Mouse (Mus musculus) urinary bladder, postnatal 10 days (tissue): Measurements from ENCODE around the gene Rasip1.
"Not testable (repeated sequence)": the region's sequence is repeated elsewhere in the genome, so short reads cannot be mapped to it uniquely, and the experiment has no call there.

Experiments used
- DNase-seq: peaks from one replicate; pipeline ENCODE4 v3.0.0; 2022; ENCODE audit warnings: low spot score

The Rasip1 gene

DNA sequence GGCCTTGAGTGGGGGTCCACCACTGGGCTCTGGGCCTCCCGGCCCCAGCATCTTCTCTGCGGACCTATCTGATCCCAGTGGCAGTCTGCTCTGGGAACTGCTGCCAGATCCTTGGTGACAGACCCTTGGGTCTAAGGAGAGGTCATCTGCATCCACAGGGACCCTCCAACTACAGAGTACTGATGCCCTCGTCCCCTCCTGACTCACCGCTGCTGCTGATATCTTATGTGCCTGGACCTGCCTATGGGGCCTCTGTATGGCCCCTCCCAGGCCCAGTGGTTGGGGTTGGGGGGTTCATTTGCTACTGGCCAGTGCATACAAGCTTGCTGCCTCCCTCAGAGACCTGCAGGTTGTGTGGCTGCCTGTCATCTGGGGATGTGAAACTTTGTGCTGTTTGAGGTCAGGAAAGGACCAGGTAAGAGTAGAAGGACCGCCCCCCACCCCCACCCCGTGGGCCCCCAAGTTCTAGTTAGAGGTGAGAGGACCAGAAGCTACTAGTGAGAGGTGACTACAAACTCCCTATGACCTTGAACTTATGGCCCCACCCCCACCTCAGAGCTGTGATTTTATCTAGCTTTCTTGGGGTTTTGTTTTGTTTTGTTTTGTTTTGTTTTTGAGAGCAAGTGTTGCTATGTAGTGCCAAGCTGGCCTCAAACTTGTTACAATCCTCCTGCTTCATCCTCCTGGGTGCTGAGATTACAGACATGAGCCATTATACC is 17.7 kb downstream of the Rasip1 start:
- DNase-seq: no peak

DNA sequence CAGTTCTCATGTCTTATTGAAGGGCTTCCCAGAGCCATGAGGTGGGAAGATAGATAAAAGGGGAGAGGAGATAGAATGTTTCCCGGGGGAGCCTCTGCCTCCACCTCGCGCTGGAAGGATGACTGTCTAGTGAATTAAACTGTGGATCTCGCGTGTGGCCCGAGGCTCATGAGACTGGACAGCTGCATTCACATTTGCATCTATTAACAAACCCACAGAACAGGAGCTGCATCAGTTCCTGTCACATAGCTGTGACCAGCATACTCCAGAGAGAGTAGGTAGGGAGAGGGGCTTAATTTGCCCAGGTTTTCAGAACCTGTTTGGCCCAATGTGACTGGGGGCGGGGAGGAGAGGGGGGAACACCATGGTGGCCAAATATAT is 18.3 kb downstream of the Rasip1 start:
- DNase-seq: no peak

DNA sequence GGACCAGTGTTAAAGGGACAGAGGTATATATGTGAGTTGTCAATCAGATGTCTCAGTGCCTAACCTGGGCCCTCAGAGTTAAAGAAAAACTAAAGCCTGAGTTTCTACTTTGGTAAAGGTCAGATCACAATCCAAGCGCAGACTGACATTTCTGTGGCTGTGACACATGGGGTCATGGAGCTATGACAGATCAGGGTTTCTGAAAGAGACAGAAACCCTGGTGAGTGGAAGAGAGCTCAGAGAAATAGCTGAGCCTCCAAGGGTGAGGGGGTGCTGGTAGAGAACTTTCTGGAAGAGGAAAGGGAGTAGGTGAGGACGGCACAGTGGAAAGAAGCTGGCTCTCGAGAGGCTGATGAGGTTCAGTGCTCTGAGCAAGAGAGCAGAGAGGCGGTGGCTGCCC is 19.4 kb downstream of the Rasip1 start:
- DNase-seq: no peak

DNA sequence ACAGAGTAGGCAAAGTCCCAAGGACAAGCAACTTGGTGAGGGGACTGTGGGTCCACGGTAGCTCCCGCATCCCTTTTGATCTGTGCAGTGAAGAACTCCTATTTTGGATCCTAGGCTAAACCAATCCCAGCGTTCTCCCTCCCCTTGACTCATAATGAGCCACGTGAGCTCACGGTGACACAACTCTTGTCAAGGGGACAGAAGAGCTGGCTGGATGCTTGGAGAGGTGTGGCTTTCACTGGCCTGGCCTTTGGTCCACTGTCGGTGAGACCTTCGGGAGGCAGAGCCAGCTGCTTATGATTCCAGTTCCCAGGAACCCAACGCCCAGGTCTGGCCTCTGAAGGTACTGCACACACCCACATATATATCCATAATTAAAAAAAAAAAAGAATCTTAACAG is 22.1 kb downstream of the Rasip1 start:
- no peak for DNase-seq

DNA sequence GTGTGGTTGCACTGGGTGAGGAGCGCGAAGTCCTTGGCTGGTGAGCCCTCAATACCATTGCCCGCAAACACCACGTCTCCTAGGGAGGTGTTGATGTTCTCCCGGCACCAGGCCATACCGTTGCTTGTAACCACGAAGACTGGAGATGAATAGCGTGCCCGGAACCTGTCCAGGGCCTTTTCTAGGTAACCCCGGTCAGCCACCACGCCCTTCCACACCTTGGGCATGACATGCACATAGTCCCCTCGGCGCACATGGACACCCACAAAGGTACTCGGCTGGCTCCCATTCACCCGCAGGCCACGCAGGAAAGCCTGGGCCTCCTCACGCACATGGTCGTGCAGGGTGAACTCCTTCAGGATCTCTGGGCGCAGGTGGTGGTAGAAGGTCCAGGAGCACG is 23.2 kb downstream of the Rasip1 start:
- DNase-seq: not testable (repeated sequence)

DNA sequence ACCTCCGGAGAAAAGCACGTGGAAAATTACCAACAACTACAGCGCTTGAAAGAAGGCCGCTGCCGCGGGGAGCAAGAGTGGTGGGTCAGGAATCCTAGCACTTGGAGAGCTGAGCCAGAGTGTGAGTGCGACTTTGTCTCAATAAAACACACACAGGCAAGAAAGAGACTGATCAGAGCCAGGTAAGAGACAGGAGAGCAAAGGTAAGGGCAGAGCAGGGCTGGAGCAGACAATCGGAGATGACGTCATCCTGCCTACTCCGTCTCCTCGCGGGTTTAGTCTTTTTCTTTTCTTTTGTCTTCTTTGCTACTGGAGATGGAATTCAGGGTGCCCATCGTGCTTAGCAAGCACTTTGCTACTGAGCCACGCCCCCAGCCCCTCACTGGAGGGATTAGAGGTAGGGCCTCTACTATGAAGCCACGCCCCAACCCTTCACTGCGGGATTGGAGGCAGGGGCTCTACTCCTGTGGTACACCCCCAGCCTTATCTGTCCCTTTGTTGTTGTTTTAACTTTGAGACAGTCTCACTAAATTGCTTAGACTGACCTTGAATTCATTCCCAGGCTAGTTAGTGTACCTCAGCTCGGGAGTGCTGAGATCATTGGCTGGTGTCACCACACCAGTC is 27.2 kb downstream of the Rasip1 start:
- no peak for DNase-seq

DNA sequence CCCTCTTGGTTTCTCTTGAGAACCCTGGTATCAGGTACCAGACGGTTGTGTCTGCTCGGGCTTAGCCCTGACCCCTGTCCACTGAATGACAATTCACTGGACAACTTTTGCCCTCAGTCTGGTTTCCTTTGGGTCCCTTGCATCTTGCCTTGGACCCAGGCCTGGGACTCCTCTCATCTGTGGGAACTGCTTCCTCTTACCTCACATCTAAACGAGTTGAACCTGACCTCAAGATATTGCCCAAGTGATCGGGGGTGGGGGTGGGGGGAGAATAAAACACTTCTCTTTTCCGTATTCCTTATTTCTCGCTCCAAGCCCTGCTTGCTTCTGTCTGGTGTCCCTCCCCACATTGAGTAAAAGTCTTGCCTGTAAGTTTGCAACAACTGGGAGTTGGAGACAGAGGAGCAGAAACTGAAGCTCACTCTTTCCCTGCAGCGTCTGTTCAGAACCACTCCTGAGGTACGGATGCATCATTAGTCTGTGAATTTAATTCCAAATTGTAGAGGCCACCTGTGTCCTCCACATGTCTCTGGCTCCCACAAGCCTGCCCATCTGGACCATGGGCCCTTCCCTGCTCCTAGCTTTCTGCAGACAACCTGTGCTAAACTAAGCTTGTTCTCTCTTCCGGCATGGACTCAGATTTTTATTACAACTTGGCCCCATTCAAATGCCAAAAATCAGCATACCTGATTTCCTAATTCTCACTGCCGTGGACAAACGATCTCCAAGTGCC is 33.6 kb downstream of the Rasip1 start:
- DNase-seq: no peak

DNA sequence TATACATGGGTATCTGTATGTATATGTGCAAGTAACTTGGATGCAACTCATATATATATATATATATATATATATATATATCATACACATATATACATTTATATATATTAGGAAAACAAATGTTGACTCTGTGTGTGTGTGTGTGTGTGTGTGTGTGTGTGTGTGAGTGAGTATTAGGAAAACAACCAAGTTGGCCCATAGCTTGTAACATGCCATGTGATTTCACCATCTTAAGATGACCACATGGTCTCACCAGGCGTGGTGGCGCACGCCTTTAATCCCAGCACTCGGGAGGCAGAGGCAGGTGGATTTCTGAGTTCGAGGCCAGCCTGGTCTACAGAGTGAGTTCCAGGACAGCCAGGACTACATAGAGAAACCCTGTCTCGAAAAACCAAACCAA is 34.4 kb downstream of the Rasip1 start:
- DNase-seq: not testable (repeated sequence)

DNA sequence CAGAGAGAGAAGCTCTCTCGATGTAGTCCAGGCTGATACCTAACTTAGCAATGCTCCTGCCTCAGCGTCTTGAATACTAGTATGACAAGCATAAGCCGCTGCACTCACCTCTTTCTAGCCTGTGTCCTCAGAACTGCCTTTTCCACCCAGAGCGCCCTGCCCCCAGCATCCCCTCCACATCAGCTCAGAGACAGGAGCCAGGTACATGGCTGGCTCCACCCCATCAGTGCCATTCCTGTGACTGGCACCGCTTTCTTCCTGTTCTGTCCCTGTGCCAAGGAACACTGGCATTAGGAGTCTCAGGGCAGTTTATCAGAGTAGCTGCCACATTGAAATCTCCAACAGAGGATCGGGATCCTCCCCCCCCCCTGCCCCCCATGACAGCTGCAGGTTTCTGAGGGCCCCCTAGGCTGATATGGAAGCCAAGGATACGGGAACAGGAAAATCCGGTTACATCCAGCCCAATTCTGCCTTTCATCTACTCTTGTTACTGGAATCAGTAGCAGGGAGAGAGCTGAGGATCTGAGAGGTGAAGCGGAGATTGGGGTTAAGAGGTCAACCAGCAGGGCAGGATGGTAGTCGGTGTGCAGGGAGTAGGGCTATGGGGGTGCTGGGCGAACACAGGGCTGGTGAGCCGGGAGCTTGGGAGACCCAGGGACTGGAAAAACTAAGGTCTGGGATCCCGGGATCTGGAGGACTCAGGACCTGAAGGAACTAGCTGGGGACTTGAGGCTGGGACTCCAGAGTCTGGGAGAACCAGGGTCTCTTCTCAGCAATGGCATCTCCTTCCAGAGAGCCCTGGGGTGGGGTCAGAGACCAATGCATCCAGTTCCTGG is 38.2 kb downstream of the Rasip1 start:
- no peak for DNase-seq

DNA sequence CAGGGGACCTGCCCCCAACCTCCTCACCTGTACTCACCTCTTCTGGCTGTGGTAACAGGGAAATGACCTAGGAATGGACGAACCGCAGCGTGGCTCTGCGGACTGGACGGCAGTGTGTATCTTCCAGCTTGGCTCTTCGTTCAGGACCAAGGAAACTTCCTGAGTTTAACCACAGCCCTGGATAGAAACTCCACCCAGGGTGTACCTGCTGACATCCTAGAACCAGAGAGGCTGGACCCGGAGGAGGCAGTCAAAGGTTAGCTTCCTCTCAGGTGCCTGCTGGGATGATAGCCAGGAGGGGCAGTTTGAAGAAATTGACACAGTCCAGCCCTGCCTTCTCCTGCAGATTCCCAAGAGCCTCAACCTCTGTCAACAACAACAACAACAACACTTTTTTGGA is 38.9 kb downstream of the Rasip1 start, which contains the start of gene Fut2:
Gene Fut2 (minus strand): TSS at position 234 of the 400 bp plus-strand sequence.
- no peak for DNase-seq

DNA sequence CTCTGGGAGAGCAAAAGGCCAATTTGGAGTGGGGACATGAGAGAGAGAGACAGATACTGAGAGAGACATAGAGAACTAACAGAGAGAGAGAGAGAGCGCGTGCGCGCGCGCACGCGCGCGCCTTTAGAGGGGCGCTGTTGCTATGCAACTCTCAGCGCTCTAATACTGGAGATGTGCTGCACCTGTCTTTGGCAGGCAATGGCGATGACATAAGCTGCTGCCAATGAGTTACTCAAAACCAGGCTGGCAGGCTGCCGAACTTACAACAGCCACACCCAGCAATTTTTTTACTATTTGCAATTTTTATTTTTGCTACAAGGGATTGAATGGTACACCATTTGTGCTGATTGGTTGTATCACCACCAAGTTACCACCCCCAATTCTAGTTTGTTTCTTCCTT is 40.5 kb downstream of the Rasip1 start:
- no peak for DNase-seq

DNA sequence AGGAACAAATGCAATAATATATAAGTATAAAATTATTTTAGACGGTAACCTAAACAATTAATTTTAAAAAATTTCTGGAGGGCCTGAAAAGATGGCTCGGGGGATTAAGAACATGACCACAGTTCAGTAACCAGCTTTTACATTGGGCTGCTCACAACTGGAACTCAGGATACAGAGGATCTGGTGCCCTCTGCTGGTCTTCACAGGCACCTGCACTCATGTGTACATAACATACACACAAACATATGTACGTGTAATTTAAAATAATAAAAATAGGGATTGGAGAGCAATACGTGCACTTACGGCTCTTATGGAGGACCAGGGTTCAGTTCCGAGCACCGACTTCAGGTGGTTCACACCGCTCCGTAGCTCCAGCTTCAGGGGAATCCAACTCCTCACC is 41.6 kb downstream of the Rasip1 start:
- no peak for DNase-seq

DNA sequence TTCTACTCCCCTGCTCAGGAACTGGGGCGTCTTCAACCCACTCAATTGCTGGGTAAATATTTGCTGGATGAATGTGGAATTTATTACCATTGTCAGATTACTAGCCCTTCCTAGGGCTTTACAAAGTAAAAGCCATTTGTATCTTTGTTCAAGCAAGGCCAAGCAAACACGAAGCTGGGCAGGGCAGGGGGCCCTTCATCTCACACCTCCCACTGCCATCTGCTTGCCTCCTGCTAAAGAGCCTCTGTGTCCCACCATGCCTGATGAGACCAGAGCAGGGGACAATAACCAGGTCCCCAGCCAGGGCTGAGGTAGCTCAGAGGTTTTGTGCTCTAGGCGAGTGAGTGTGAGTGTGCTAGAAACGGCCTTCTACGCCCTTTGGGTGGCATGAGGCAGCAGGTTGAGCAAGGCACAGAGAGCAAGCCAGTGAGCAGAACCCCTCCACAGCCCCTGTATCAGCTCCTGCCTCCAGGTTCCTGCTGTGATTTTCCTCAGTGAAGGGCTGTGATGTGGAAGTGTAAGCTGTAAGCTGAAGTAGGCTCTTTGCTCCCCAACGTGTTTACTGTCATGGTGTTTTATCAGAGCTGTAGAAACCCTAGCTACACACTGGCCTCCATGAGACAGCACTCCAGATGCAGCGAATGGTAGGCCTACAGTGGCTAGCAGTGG is 50.5 kb downstream of the Rasip1 start:
- DNase-seq: no peak

DNA sequence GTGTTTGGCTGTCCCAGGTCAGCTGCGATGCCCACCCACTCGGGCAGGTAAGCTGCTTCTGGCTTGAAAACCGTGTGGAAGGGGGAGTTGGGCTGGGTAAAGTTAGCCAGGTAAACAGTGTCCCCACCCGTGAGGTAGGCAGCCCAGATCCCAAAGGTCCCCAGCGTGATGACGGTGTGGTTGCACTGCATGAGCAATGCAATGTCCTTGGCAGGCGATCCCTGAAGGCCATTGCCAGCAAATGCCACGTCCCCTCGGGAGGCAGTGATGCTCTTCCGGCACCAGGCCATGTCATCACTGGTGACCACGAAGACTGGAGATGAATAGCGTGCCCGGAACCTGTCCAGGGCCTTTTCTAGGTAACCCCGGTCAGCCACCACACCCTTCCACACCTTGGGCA is 51.2 kb downstream of the Rasip1 start:
- no peak for DNase-seq

DNA sequence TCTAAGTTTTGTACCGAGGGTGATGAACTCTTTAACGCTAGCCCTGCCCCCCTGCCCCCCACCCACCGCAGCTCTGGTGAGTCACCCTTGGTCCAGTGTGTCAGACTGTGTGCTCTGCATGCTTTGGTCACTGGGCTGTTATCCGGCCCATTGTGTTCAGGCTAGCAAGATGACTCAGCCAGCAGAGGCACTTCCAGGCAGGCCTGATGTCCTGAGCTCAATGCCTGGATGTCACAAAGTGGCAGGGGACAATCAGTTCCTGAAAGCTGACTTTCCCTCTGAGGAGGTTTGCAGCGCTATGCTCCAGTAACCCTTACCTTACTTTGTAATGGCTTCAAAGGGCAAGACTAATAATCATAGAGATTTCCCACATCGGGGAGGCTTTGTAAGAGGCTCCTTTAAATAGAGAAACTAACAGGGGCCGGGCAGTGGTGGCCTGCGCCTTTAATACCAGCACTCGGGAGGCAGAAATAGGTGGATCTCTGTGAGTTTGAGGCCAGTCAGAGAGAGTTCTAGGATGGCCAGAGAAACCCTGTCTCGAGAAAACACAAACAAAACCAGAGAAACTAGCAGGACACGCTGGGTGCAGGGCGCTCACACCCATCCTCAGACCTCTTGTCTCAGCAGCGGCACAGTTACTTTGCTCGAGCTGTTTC is 52.8 kb downstream of the Rasip1 start:
- DNase-seq: no peak

DNA sequence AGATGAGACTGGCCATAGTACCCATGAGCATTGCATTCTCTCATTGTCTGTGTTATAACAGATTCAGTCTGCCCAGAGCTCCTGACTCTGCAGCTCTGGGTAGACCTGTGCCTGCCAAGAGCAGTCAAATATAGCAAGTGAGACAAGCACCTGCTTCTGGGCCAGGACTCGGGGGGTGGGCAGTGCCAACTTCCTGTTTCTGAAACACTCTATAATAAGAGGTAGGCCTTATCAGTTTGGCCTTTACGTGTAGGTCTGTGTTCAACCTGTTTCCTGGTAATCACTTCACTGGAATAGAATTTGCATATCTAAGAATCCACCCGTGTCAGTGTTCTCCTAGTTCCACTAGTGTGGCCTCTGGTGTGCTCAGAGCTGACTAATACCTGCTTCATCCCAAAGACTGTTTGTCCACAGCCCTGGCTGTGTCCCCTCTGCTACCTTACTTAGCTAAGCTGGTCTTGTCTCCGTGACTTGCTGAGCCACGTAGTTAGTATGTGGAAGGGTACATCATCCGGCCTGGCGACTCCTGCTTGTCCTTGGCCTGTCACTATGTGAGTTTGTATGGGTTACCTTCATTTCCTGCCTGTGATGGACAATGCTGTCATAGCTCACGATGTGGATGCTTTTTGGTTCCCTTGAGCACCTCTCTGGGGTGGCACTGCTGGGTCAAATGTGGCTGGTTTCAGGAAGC is 53.9 kb downstream of the Rasip1 start:
- no peak for DNase-seq

DNA sequence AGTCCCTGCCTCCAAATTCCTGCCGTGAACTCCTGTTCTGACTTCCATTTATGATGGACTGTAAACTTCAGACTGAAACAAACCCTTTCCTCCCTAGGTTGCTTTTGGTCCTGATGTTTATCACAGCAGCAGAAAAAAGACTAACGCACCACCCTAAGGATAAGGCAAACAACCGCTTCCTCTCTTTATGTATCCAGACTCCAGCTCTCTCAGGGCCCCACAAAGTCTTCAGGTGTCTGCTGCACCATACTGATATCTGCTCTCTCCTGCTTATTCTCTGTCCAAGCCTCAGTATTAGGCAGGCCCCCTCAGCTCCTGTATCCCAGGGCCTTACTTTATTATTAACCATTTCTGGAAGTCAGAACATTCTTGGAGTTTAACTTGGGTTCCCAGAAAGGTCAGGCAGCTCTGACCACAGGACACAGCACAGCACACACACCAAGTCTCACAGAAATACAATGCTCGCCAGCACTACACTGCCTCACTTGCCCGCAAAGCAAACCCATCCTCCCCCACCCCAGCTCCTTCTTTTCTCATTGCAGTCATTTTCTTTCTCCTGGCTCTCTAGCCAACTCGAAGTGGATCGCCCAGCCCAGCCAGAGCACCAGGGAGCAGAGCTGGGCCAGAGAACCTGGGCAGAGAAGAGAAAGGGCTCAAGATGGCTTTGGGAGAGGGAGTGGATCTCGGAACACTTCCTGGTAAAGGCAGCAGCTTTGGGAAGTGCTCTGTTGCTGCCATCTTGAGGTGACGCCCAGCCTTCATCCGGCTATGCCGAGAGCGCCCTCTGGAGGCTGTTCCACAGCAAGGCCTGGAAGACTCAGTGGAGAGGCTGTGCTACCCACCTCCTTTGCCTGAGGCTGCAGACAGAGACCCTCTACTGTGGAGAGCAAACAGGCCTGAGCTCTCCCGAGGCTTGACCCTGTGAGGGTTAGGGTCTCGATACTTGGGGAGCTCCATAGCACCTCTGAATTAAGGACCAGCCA is 55.1 kb downstream of the Rasip1 start:
- DNase-seq: no peak

DNA sequence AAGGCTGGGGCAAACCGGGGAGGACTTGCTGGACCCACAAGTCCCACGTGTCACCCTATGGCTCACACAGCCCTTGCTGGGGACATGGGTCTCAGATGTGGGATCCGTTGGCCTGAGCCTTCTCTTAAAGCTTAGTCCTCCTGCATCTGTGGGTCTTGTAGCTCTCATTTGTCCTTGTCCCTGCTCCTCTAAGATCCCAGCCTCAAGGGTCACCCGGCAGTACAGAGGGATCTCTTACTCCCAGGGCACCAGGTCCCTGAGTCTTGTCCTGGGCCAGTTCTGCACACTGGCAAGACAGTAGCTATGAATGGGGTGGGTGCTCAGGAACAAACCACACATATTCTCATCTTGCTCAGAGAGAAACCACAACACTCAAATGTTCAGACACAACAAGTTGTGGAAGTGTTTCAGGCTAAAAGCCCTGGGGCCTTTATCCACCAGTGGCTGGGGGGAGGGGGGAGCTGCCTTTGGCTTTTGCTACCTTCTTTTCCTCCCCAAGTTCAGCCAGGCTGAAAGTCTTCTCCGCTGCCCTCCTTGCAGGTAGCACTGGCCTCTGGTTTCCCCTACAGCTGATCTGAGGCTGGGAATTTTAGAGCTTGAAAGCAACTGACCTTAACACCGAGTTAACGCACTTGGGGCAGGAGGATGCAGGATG is 56.2 kb downstream of the Rasip1 start, which contains the start of gene Ntn5:
Gene Ntn5 (plus strand): TSS at position 627 of the 655 bp plus-strand sequence.
- DNase-seq: no peak

DNA sequence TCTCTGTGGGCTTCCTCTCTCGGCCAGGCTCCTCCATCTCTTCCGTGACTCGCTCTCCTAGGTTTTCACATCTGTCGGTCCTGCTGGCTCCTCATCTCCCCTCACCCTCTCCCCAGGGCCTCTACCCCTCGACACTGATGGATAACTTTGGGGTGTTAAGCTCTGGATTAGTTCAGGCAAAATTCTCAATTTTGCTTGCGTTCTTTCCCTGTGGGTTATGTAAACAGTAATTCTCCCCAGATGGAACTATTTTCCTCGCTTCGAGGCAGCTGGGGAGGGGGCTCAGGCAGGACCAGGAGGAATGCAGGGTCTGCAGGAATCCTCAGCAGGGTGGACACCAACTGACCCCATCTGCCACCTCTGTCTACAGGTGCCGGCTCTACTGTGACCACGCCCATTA is 58.5 kb downstream of the Rasip1 start:
- no peak for DNase-seq
